Mouse (Mus musculus): ENCODE measurements around the gene Snrpb2. TPM values are rescaled to one million over a fixed set of nuclear protein-coding genes. Genes with fewer than 3 reads are reported as not detected.

Gene Snrpb2
- polyA plus RNA-seq, 1 experiment from 2014 or later, result 129 TPM

DNA sequence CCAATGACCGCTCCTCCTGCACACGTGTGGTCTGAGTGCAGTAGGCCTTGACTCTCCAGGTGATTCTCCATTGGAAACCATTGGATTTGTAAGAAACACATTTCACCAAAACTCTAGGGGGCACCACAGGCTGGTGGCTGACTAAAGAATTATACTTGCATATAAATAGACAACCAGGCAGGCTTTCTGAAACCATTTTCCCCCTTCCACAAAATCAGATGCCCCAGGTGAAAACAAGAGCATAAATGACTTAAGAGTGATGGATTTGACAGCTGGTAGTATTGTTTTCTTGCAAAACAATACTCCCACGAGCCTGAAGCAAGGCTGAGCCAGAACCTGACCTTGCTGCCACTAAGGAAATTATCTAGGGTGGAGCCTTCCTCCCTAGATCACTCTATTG, 54.6 kb downstream of the Snrpb2 start:
- no peaks in the 10 kb centered on the region for H3K36me3 ChIP-seq (ENCODE audit: control insufficient read depth, insufficient read depth, low read length)
- no peaks in the 10 kb centered on the region for H3K9me3 ChIP-seq (ENCODE audit: control insufficient read depth, low read length)
- no peaks in the 10 kb centered on the region for H3K27me3 ChIP-seq (ENCODE audit: control insufficient read depth, insufficient read depth, low read length)
- H3K27ac ChIP-seq (ENCODE audit: low read depth, low read length), result no peak overlapping the region
- ATAC-seq (replicated peaks; ENCODE audit: low FRiP score) (no peak), DNase-seq (ENCODE audit: low spot score) (no peak)
- H3K4me2 ChIP-seq (ENCODE audit: low read depth, low read length, severe bottlenecking), result no peak overlapping the region
- H3K9ac ChIP-seq (ENCODE audit: low read length), result no peak overlapping the region
- no peak overlapping the region for H3K4me3 ChIP-seq (ENCODE audit: low read depth, low read length)
- H3K4me1 ChIP-seq (replicated peaks; ENCODE audit: control insufficient read depth, insufficient read depth, low read length), result no peaks in the 10 kb centered on the region
- WGBS, result 72% methylated on average over 3 of the region's 3 CpGs

DNA sequence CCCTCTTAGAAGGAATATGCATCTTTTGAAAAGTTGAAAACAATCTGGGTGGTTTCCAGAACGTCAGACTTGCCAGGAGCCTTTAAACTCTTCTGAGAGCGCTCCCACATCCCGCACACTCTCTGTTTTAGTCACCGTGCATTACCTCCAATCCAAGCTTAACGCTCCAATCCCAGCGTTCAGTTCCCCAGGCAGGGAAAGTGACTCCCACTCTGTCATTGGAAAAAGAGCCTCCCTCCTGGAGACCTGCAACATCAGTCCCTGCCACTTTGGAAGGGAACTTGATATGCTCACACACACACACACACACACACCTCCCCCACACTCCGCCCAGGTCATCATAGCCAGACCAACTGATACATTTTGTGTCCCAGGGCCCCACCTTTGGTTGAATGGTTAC, 55.4 kb downstream of the Snrpb2 start:
- Histone ChIP-seq H3K27ac (ENCODE audit: low read depth, low read length) (no peak overlapping the region), H3K9me3 (ENCODE audit: control insufficient read depth, low read length) (no peaks in the 10 kb centered on the region), H3K27me3 (ENCODE audit: control insufficient read depth, insufficient read depth, low read length) (no peaks in the 10 kb centered on the region), H3K9ac (ENCODE audit: low read length) (no peak overlapping the region), H3K36me3 (ENCODE audit: control insufficient read depth, insufficient read depth, low read length) (no peaks in the 10 kb centered on the region), H3K4me1 (replicated peaks; ENCODE audit: control insufficient read depth, insufficient read depth, low read length) (no peaks in the 10 kb centered on the region), H3K4me2 (ENCODE audit: low read depth, low read length, severe bottlenecking) (no peak overlapping the region), H3K4me3 (ENCODE audit: low read depth, low read length) (no peak overlapping the region)
- 89% methylated on average over 7 of the region's 7 CpGs for WGBS
- DNase-seq (ENCODE audit: low spot score), result no peak
- no peak for ATAC-seq (replicated peaks; ENCODE audit: low FRiP score)

Other genes with a start within 250 kb of the Snrpb2 start
- gene Kif16b, start 161.5 kb upstream of the Snrpb2 start, polyA plus RNA-seq (2014; fragmentation: Nextera tagmentation; extraction: Ambion mirVana), result 6.5 and 8.9 TPM in 2 replicates
- 1.5 and 1.7 TPM in 2 replicates for gene Otor, start 15.4 kb downstream of the Snrpb2 start, polyA plus RNA-seq (2014; fragmentation: Nextera tagmentation; extraction: Ambion mirVana)